Mouse (Mus musculus) urinary bladder, postnatal 14 days (tissue): ENCODE measurements at regions not wholly inside any gene's neighbourhood (a gene's known extent, or its start where the extent isn't known, plus 50 kb on each side); places are given as distances from the start of the nearest gene placed in this dataset.
A peak's percentile ranks its signal among the peaks of the same experiment; 100 is the strongest.
"Not testable (repeated sequence)": the region's sequence is repeated elsewhere in the genome, so short reads cannot be mapped to it uniquely, and the experiment has no call there.

Experiments
- DNase-seq: peaks from one replicate; pipeline ENCODE4 v3.0.0; 2021; ENCODE audit warnings: low spot score

DNA sequence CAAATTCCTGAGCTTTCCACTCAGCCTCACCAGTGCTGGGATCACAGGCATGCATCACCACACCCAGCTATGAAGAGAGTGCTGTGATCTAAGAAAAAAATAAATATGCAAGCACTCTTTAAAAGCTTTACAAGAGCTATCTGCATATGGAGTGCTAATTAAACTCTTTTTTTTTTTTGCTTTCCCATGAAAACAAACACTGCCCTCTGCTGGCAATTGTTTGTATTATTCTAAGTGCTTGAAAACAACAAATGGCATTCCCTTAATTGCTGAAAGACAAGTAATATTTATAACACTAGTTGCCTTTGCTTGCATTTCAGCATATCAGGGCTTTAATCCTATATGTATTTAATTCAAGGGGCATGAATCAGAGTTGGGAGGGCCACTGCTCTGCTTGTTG lies 91.8 kb downstream of the 5730507C01Rik start:
- DNase-seq = not testable (repeated sequence)

DNA sequence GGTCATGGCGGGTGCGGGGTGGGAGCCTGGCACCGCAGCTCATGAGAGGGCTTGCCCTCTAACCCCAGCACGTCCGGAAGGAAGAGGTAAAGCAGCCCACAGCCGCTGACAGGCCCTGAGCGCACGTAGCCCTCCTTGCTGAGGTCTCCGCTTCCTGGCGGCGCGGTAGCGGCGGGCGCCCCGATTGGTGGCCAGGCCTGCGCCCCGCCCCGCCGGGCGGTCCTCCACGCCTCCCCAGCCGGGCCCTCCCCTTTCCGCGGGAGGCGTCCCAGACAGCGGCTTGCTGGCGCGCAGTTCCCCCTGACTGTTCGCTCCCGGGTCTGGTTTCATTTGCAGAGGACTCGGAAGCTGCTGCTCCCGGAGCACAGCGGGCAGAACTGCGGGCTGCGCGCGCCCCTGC lies 95.5 kb downstream of the 5730507C01Rik start:
- peak; percentile 66 for DNase-seq

DNA sequence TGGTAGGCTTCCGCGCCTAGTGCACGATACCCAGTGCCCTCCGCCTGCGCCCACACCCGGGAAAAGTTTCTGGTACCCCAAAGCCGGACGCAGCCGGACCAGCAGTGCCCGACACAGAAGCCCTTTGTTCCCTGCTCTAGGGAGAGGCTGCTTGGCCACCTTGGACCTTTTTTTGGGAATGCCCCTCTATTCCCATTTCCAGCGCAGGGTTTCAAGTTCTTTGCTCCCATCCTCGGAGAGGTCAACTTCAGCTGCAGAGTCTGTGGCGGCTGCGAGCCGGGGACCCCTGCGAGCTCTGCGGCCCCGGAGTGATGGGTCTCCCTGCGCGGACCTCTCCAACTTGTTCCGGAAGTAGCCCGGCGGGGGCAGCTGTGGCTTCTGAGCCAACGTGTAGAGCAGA lies 96.3 kb downstream of the 5730507C01Rik start:
- DNase-seq = peak; percentile 2
